Mouse (Mus musculus) gastrocnemius, postnatal 36 days (tissue): ENCODE data around the gene Hectd4. TPM values are rescaled to one million over a fixed set of nuclear protein-coding genes. Genes with fewer than 3 reads are reported as not detected.

Experiments used
- DNase-seq, 2 experiments: peaks; one replicate each; pipeline ENCODE4 v3.0.0; 2022
- intact Hi-C: fragments of 180-260 bp; cut with DNase I; formaldehyde crosslinking; loops from one replicate; pipeline ENCODE4 v1.15.1; 2025
- total RNA-seq, 2 experiments: library from RNA; stranded (reverse); gene quantifications; 2 replicates each; pipeline ENCODE4 v1.2.3; 2021

Hectd4 gene
- total RNA-seq, 2 experiments from 2014 or later = 10.9 to 12.1 TPM

DNA sequence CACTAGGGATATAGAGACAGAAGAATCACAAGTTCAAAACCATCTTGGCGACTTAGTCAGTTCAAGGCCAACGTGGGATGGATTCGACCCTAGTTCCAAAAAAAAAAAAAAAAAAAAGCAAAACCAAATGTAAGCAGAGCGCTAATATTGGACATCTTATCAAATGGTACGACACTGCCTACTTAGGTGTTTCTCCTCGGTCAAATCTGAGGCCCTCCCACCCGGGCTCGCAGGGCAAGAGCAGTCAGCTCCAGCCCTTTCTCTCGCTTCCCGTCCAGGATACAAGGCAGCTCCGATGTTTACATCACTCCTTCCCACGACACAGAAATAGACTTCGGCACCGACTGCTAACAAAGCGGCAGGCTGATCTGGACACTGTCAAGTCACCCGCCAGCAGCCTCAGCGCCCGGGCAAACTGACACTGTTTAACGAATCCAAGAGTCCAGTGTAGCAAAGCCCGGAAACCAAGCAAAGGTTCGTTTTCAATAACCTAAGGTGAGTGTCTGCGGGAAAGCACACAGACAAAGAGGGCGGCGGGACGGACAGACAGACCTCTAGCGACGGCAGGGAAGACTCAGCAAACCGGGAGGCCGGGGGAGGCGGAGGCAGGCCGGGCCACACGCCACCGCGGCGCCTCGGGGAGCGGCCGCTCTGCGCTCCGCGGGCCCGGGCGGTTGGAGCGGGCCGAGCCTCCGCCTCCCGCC lies 164.9 kb downstream of the Hectd4 start:
- peak in 1 of 2 experiments; percentile 69 for DNase-seq
- intact Hi-C loops = no loop called here

DNA sequence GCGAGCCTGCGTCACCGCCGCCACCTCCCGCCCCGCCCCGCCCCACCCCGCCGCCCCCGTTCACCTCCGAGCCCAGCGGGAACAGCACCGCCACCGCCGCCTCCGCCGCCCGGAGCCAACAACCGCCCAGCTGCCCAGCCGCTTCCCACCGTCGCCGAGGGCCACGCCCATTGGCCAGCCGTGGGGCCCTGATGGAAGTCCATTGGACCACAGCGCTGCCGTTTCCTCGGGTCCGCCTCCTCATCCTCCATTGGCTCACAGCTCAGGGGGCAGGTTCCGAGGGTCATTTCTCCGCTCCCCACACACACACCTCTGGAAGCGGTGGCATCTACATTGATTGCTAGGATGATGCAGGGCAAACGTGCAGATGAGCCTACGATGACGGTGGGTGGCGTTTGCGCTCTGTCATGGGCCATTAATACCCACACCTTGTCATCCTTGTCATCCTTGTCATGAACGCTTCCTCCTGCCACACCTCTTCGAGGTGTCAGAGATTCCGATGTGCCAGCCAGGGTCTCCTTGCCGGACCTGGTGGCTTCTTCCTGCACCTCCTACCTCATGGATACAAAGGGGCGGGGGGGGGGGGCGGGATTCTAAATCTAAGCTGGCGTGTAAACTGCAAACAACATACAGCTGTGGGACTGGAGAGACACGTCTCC lies 165.6 kb downstream of the Hectd4 start, which contains the start of gene Trafd1:
Gene Trafd1, minus strand, starts transcription at position 172 of the 659 bp plus-strand sequence.
- peak; percentile 90 to 97 for DNase-seq
- intact Hi-C loops = no loop called here

GRCm38 (mm10) chr5:121386120-121386909 lies 166.3 kb downstream of the Hectd4 start:
- intact Hi-C loops = no loop called here
- no peak for DNase-seq

GRCm38 (mm10) chr5:121387126-121387525 lies 167.1 kb downstream of the Hectd4 start:
- DNase-seq = no peak
- intact Hi-C loops = no loop called here

GRCm38 (mm10) chr5:121389106-121389505 lies 169.1 kb downstream of the Hectd4 start:
- intact Hi-C loops = no loop called here

GRCm38 (mm10) chr5:121389691-121390090 lies 169.7 kb downstream of the Hectd4 start:
- intact Hi-C loops = no loop called here
- no peak for DNase-seq

More at GRCm38 (mm10) chr5:121389106-121389505, 169.1 kb downstream of the Hectd4 start:
- DNase-seq = no peak

- DNase-seq = no peak
- intact Hi-C loops = loop anchor here (2.0 kb wide), 1 partner anchor 174 kb away; no protein-coding TSS in a partner anchor
These were observed 172.8 kb downstream of the Hectd4 start for GRCm38 (mm10) chr5:121392667-121393380.

GRCm38 (mm10) chr5:121393402-121393801 lies 173.4 kb downstream of the Hectd4 start:
- no peak for DNase-seq
- intact Hi-C loops = loop anchor here (2.0 kb wide), 1 partner anchor 175 kb away; no protein-coding TSS in a partner anchor

- intact Hi-C loops = loop anchor here (5.0 kb wide), 1 partner anchor 188 kb away; no protein-coding TSS in a partner anchor
- no peak for DNase-seq
These were observed 175.6 kb downstream of the Hectd4 start for GRCm38 (mm10) chr5:121395621-121396020.

- DNase-seq = peak; percentile 90 to 96
- intact Hi-C loops = loop anchor here (5.0 kb wide), 1 partner anchor 190 kb away; no protein-coding TSS in a partner anchor
These were observed 177.4 kb downstream of the Hectd4 start, which contains the start of gene Naa25 for GRCm38 (mm10) chr5:121397187-121398145. Naa25 (plus strand) TSS chr5:121397936.

- intact Hi-C loops = loop anchor here (5.0 kb wide), 1 partner anchor 191 kb away; no protein-coding TSS in a partner anchor
- DNase-seq = no peak
These were observed 178.3 kb downstream of the Hectd4 start for GRCm38 (mm10) chr5:121398146-121398964.

DNA sequence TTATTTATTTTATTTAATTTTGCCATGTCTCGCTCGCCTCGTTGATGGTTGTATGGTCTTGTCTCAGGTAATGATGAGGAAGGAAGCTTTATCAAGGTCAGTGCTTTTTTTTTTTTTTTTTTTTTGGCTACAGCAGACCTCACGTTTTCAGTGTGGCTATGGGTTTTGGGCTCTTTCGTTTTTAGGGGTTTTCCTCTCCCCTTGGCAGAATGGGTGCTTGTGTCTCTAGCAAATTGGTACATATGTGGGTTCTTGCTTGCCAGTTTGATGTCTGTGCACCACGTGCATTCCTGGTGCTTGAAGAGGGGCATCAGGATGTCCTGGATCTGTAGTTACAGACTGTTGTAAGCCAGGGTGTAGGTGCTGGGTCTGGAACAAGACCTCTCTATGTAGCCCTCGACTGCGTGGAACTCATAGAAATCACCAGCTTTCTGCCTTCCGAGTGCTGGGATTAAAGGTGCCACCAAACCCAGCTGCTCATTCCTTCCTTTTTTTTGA lies 179.0 kb downstream of the Hectd4 start:
- no peak for DNase-seq
- intact Hi-C loops = loop anchor here (5.0 kb wide), 1 partner anchor 192 kb away; no protein-coding TSS in a partner anchor

DNA sequence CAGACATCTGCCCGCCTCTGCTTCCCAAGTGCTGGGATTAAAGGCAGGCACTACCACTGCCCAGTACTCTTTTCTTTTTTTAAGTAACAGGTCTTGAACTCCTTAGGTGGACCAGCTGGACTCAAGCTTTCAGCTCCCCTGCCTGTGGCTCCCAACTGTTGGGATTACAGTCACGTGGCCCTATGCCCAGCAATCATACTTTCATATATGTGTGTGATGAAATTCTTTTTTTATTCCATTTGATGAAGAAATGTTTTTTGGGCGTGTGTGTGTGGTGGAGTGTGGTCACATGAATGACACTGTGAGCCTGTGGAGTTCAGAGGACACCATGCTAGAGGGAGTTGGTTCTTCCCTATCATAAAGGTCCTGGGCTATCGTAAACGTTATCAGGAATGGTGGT lies 179.5 kb downstream of the Hectd4 start:
- intact Hi-C loops = loop anchor here (5.0 kb wide), 1 partner anchor 192 kb away; no protein-coding TSS in a partner anchor
- no peak for DNase-seq

- intact Hi-C loops = no loop called here
- DNase-seq = no peak
These were observed 180.0 kb downstream of the Hectd4 start for GRCm38 (mm10) chr5:121400064-121400463.

DNA sequence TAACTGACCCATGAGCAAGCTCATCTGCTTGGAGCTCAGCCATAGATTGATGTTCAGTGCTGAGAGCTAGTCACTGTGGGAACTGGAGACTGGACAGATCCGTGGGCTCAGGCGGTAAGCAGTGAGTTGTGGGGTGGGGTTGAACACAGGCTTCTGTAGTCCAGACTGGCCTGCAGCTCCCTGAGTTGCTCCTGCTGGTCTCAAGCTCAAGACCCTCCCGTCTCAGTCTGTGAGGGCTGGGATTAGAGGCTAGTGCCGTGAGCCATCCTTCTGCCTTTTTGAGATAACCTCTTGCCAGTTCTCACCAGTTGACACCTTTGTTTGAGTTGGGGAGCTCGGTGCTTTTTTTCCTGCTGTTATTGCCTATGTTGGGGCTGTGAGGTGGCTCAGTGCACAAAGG lies 180.8 kb downstream of the Hectd4 start:
- no peak for DNase-seq
- intact Hi-C loops = no loop called here

GRCm38 (mm10) chr5:121407856-121408255 lies 187.8 kb downstream of the Hectd4 start:
- intact Hi-C loops = no loop called here
- no peak for DNase-seq

GRCm38 (mm10) chr5:121410975-121411374 lies 191.0 kb downstream of the Hectd4 start:
- intact Hi-C loops = no loop called here
- DNase-seq = no peak
